Mouse (Mus musculus) thymus, postnatal 14 days (tissue): ENCODE measurements at regions not wholly inside any gene's neighbourhood (a gene's known extent, or its start where the extent isn't known, plus 50 kb on each side); places are given as distances from the start of the nearest gene placed in this dataset.
"Not testable (repeated sequence)": the region's sequence is repeated elsewhere in the genome, so short reads cannot be mapped to it uniquely, and the experiment has no call there.

Experiments used
- DNase-seq: peaks from one replicate; pipeline ENCODE4 v3.0.0; 2021

DNA sequence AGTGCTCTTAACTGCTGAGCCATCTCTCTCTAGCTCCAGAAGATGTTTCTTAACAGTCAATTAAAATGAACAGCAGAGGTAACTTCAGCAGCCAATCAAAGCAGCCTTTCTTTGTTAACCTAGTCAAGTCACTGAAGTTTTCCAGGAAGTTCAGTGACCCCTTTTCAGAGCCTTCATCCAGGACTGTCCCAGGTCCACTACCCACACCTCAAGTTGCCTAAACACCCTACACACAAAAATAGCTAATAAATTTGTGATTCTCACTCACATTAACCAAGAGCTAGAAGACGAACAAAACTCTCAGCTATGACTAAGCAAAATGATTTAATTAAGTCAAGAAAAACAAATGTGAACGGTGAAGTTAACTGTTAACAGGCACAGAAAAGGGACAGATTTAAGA lies 214.0 kb upstream of the Smim15 start:
- no peak for DNase-seq

- DNase-seq, result no peak
Observed at GRCm38 (mm10) chr13:107829861-107830260, 214.4 kb upstream of the Smim15 start.

GRCm38 (mm10) chr13:107825636-107826035 lies 218.6 kb upstream of the Smim15 start:
- DNase-seq, result no peak

DNA sequence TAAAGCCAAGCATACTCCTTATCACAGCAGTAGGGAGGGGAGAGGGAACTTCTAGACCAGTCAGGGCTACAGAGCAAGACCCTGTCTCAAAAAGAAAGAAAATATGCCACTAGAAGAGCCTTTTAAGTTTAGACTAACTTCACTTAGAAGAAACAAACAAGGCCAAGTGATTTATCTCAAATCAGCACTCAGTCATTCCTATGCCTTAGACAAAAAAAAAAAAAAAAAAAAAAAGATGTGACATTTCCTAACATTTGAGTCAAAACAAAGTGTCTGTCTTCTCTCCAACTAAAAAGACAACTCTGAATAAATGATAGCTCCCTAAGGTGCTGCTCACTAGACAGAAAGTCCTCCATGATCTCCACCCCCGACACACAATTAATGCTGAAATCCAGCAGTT lies 220.9 kb upstream of the Smim15 start:
- no peak for DNase-seq

GRCm38 (mm10) chr13:107822198-107822597 lies 222.0 kb upstream of the Smim15 start:
- no peak for DNase-seq

GRCm38 (mm10) chr13:107813562-107814161 lies 230.6 kb upstream of the Smim15 start:
- DNase-seq, result no peak

GRCm38 (mm10) chr13:107812014-107812413 lies 232.2 kb upstream of the Smim15 start:
- DNase-seq, result no peak

DNA sequence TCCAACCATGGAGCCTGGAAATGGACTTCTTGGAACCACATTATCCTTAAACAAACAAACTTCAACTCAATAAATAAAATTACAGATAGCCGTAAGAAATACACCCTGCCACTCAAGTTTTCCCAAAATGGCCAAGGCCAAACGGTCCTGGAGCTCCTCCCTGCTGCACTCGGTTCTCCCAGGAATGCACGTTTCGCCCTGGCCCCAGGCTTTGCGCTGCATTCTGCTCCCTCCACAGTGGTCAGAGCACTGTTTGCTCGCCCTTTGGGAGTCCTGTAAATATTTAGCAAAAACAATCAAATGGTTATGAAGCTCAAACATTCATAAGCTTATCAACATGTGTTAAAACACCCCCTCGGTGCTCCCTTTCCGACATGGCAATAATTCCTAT lies 233.4 kb upstream of the Smim15 start:
- no peak for DNase-seq

DNA sequence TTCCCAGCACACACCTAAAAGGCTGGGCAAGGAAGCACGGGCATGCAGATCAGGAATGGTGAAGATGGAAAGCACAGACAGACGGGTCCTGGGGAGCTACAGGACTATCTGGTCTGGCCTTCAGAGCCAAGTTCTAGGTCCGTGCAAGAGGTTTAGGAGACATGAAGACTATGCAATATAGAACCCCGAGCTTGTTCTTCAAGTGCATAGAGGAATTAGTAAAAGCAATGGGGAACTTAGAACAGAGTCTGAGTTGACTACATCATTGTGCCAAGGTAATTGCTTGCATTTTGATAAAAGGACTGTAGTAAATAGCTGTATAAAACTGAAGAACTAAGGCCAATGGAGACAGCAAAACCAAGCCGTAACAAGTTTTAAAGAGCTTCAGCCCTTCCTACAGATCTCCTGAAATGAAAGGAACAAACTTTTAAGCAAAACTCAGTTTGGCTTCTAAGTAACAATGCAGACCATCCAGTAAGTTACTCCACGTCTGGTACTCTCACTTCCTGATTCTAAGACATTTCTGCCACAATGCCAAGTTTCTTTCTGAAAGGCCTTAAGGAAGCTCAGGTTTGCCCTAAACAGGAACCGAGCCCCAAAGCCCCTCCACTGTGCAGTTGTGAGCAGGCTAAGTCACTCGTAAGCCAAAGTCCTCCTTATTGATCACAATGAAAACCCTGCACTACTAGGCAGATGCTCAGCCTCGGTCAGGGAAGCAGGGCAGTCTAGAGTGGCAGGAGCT lies 234.0 kb upstream of the Smim15 start:
- DNase-seq, result no peak

- DNase-seq, result no peak
Observed at GRCm38 (mm10) chr13:107808961-107809360, 235.3 kb upstream of the Smim15 start.

- DNase-seq, result peak; percentile 16
Observed at GRCm38 (mm10) chr13:107804418-107804817, 239.8 kb upstream of the Smim15 start.

DNA sequence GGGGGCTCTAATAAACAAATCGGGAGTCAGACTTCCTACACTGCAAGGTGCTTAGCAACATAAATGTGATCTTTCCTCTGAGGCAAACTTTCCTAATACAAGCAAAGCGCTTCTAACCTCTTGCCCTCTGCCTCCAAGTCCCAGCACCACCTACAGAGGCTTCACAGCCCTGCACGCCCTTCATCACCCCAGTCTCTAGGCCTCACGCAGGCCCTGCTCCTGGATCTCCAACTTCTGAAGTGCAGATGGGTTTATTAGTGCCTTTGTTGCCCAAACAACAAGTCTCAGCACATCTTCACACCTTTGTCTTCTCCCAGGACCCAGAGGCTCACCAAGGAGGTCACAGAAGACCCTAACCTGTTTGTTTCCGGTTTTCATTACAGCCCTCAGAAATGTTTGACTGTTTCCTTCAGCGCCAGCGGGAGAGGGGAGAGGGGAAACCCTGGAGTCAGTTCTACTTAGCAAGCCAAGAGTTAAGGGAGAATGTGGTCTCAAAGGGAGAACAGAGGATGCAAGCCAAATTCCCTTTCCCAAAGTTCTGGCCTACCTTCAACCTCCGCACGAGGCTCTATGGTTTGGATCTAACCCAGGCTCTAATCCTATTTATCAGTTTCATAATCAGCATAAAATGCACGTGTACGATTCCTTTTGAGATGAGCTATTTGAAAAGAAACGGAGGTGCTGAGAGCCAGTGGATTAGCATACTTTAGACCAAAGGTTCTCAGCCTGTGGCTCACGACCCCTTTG lies 244.9 kb upstream of the Smim15 start:
- no peak for DNase-seq

DNA sequence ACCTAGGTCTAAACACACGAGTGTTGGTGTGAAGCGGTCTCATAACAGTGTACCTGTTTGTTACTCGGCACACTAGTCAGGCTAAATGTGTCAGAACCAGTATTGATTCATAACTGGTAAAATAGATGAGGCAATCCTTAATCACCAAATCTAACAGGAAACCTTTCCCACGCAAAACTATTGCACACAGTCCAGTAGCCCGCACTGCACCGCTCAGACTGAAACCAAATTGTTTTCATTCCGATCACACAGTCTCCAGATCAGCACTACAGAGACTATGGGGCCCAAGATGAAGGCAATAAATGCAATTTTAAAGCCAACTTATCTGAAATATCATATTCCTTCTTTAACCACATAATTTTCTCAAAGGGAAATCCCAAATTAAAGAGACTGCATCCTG lies 246.1 kb upstream of the Smim15 start:
- DNase-seq, result no peak

DNA sequence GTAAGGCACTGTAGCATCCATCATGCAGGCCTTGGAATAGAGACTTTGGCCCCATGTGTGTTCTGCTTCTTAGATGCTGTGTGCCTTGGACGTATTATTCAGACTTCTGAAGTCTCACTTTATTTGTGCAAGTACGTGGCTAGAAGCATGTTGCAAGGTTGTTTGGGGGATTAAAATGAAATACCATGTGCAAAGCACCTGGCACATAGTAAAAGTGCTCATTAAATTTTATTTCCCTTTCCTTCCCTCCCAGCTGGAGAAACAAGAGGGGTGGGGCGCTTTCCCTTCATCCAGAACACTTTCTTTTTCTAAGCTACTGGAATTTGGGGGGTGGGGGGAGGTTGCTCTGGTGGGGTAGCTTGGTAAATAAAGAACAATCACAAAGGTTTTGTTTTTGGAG lies 248.7 kb upstream of the Smim15 start:
- DNase-seq, result no peak

- no peak for DNase-seq
Observed at GRCm38 (mm10) chr13:107791770-107792169, 252.5 kb upstream of the Smim15 start.

- DNase-seq, result no peak
Observed at GRCm38 (mm10) chr13:107784971-107785370, 259.3 kb upstream of the Smim15 start.

- no peak for DNase-seq
Observed at GRCm38 (mm10) chr13:107781741-107782140, 262.5 kb upstream of the Smim15 start.

GRCm38 (mm10) chr13:107781221-107781620 lies 263.0 kb upstream of the Smim15 start:
- no peak for DNase-seq

GRCm38 (mm10) chr13:107779591-107779990 lies 264.7 kb upstream of the Smim15 start:
- DNase-seq, result peak; percentile 37

DNA sequence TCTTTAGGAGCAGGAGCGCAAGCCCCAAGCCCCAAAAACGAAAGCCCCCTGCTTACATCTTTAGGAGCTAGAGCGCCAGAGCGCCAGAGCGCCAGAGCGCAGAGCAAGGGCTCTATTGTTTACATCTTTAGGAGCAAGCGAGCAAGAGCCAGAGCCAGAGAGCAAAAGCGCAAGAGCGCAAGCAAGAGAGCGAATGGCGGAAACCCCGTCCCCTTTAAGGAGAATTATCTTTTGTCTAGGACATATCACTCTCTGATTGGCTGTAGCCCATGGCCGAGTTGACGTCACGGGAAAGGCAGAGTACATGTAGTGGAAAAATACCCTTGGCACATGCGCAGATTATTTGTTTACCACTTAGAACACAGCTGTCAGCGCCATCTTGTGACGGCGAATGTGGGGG lies 269.7 kb upstream of the Smim15 start:
- DNase-seq, result not testable (repeated sequence)

GRCm38 (mm10) chr13:107767262-107767624 lies 277.0 kb upstream of the Smim15 start:
- no peak for DNase-seq

DNA sequence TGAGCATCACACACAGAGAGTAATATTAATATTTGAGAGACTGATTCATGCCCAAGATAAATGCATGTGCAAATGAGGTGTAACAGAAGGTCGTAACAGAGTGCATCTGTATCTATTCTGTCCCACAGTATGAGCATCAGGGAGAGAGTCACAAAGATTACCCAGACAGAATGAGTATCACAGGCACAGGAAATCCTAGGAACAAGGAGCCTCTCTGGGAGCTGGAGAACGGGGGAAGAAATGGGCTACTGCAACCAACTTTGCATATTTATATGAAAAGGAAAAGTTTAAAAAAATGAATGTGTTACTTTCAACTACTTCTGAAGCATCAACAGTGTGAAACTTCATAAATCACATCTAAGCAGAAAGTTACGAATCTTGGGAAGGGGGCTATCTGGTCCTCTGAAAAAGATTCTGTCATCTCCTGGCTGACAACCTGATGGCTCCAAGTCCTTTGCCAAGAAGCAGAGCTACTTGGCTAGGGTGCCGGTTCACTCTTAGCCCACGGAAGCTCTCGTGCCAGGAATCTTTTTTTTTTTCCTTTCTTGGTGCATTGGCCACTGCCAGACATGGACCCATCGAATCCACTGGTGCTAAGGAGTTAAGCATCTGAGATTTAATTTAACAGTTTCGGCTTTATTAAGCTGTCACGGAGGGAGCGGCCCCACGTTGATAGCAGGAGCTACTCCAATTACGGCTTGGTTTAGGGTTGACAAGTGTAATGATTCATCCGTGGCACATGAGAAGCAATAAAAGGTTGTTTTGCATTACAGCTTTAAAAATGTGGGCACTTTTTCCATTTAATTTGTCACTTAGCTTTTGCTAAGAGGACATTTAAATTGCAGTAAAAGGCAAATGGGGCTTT lies 277.6 kb upstream of the Smim15 start:
- no peak for DNase-seq

DNA sequence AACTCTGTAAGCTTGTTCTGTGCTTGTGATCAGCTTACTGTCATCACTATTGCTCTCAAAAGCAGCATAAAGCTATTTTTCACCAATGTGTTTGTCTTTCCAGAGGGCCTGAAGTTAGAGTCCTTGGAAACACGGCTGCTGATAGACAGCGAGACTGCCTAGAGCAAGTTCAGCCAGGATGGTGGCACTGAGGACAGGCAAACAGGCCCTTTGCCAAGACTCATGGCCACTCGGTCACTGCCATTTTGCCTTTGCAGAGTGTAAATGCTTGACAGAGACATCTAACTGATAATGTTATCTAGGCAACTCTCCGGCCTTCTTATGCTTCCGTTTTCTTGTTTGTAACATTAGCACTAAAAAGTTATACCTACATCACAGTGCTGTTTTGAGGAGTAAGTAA lies 280.3 kb upstream of the Smim15 start:
- no peak for DNase-seq
